8 mouse cellular contexts compared by ENCODE assay signal in genomic region chr4:99930518-99931239, GRCm38 (mm10). TPM values are rescaled to one million over a fixed set of nuclear protein-coding genes. Genes with fewer than 3 reads are reported as not detected.
DNase-seq lines count a peak whose midpoint lies in the region; ATAC-seq lines count a peak whose summit lies in the region.

No protein-coding gene starts in this region.

- no peak for ATAC-seq in heart, embryonic 11.5 days (replicated peaks; ENCODE audit: insufficient number of reproducible peaks, low FRiP score, low TSS enrichment)
- ATAC-seq in liver, embryonic 13.5 days (ENCODE audit: low read depth) = no peak
- ATAC-seq in neural tube, embryonic 14.5 days (ENCODE audit: low read depth) = no peak

- peak overlapping the region; percentile 99 for H3K27ac ChIP-seq in heart, embryonic 11.5 days (ENCODE audit: low read depth, low read length)
- peak overlapping the region; percentile 82; the same call in 1 of the 2 replicates for H3K27ac ChIP-seq in liver, embryonic 13.5 days
- H3K27ac ChIP-seq in neural tube, embryonic 14.5 days (ENCODE audit: low read depth, low read length) = no peak overlapping the region

- H3K4me3 ChIP-seq in heart, embryonic 11.5 days (ENCODE audit: low read depth, low read length) = peak overlapping the region; percentile 61
- peak overlapping the region; percentile 67 for H3K4me3 ChIP-seq in liver, embryonic 13.5 days (replicated peaks)
- H3K4me3 ChIP-seq in neural tube, embryonic 14.5 days (ENCODE audit: low read depth, low read length) = peak overlapping the region; percentile 43; the same call in 1 of the 2 replicates

- no peaks in the 10 kb centered on the region for H3K36me3 ChIP-seq in heart, embryonic 11.5 days (ENCODE audit: control insufficient read depth, insufficient read depth, low read length)
- H3K36me3 ChIP-seq in liver, embryonic 13.5 days = peaks cover 5% of the 10 kb centered on the region; the same call in 1 of the 2 replicates
- no peaks in the 10 kb centered on the region for H3K36me3 ChIP-seq in neural tube, embryonic 14.5 days (ENCODE audit: control insufficient read depth, insufficient read depth, low read length)

- H3K4me1 ChIP-seq in heart, embryonic 11.5 days (ENCODE audit: control insufficient read depth, insufficient read depth, low read length) = peaks cover 17% of the 10 kb centered on the region
- peaks cover 56% of the 10 kb centered on the region for H3K4me1 ChIP-seq in liver, embryonic 13.5 days (replicated peaks)
- no peaks in the 10 kb centered on the region for H3K4me1 ChIP-seq in neural tube, embryonic 14.5 days (ENCODE audit: control insufficient read depth, insufficient read depth, low read length)

- peak overlapping the region; percentile 88 for H3K9ac ChIP-seq in heart, embryonic 11.5 days (ENCODE audit: low read depth, low read length)
- peak overlapping the region; percentile 1; the same call in 1 of the 2 replicates for H3K9ac ChIP-seq in liver, embryonic 13.5 days
- no peak overlapping the region for H3K9ac ChIP-seq in neural tube, embryonic 14.5 days (replicated peaks; ENCODE audit: low read depth, low read length)

- WGBS in heart, embryonic 11.5 days (ENCODE audit: insufficient replicate concordance) = 33% methylated on average over 10 of the region's 10 CpGs
- 51% methylated on average over 10 of the region's 10 CpGs for WGBS in liver, embryonic 13.5 days (ENCODE audit: insufficient replicate concordance)
- WGBS in neural tube, embryonic 14.5 days = 40% methylated on average over 10 of the region's 10 CpGs

- H3K27me3 ChIP-seq in heart, embryonic 11.5 days (ENCODE audit: control insufficient read depth, insufficient read depth, low read length) = no peaks in the 10 kb centered on the region
- H3K27me3 ChIP-seq in liver, embryonic 13.5 days = no peaks in the 10 kb centered on the region
- H3K27me3 ChIP-seq in neural tube, embryonic 14.5 days (ENCODE audit: control insufficient read depth, insufficient read depth, low read length) = no peaks in the 10 kb centered on the region

- no peaks in the 10 kb centered on the region for H3K9me3 ChIP-seq in heart, embryonic 11.5 days (replicated peaks; ENCODE audit: control insufficient read depth, low read length)
- H3K9me3 ChIP-seq in liver, embryonic 13.5 days (replicated peaks) = no peaks in the 10 kb centered on the region
- H3K9me3 ChIP-seq in neural tube, embryonic 14.5 days (ENCODE audit: control insufficient read depth, low read length) = no peaks in the 10 kb centered on the region

- DNase-seq in adrenal gland, postnatal 10 days = peak; percentile 45
- DNase-seq in adrenal gland, adult 18-20 months (ENCODE audit: low spot score in 2 of 2) = no peak
- peak; percentile 33 for DNase-seq in NIH3T3 (ENCODE audit: low read depth)
- DNase-seq in liver, embryonic 13.5 days = no peak
- DNase-seq in embryo, embryonic 10 days (ENCODE audit: low spot score) = no peak
- DNase-seq in ovary, postnatal 10 days (ENCODE audit: low spot score) = no peak

- peak overlapping the region; percentile 82 for H3K4me2 ChIP-seq in heart, embryonic 11.5 days
- H3K4me2 ChIP-seq in liver, embryonic 13.5 days = peak overlapping the region; percentile 86
- H3K4me2 ChIP-seq in neural tube, embryonic 14.5 days (ENCODE audit: low read depth, low read length) = peak overlapping the region; percentile 61

RNA-seq across cellular contexts. Expression of gene Itgb3bp, which starts 1.1 kb away (rescaled TPM):
- total RNA-seq in adrenal gland, postnatal 10 days (2021) = 1 to 10 TPM; 8.4 to 9.0 TPM
- 1 to 10 TPM; 4.9 to 5.9 TPM for total RNA-seq in adrenal gland, adult 18-20 months (2021)
- polyA plus RNA-seq in heart, embryonic 11.5 days (2014; fragmentation: Nextera tagmentation; extraction: Ambion mirVana) = 38.5 and 43.0 TPM in 2 replicates
- 27.8 and 30.4 TPM in 2 replicates for polyA plus RNA-seq in liver, embryonic 13.5 days (2015; fragmentation: Nextera tagmentation; extraction: Ambion mirVana)
- 10.6 and 15.9 TPM in 2 replicates for polyA plus RNA-seq in neural tube, embryonic 14.5 days (2014; fragmentation: Nextera tagmentation; extraction: Ambion mirVana)

RNA-seq across cellular contexts. Expression of gene Pgm1, which starts 1.5 kb away (rescaled TPM):
- total RNA-seq in adrenal gland, postnatal 10 days (2021) = 100 to 1,000 TPM; 137 to 157 TPM
- total RNA-seq in adrenal gland, adult 18-20 months (2021) = 100 to 1,000 TPM in 1 of 2 experiments, 10 to 100 TPM in 1; 93.0 to 106 TPM
- polyA plus RNA-seq in heart, embryonic 11.5 days (2014; fragmentation: Nextera tagmentation; extraction: Ambion mirVana) = 277 and 308 TPM in 2 replicates
- polyA plus RNA-seq in liver, embryonic 13.5 days (2015; fragmentation: Nextera tagmentation; extraction: Ambion mirVana) = 51.1 and 58.7 TPM in 2 replicates
- 77.1 and 86.5 TPM in 2 replicates for polyA plus RNA-seq in neural tube, embryonic 14.5 days (2014; fragmentation: Nextera tagmentation; extraction: Ambion mirVana)

Comparison
In these comparisons a context has a peak if more than half of its experiments do, and no peak if none do; other contexts are left out.
1. DNase-seq: peak in adrenal gland, postnatal 10 days (single experiment) and NIH3T3 (single experiment); none in adrenal gland, adult 18-20 months (0 of 2), liver, embryonic 13.5 days (single experiment), embryo, embryonic 10 days (single experiment) and ovary, postnatal 10 days (single experiment).
2. Peak in every context shown above with its lines, with median percentiles within 50 percentile points of each other: H3K4me2 ChIP-seq and H3K4me3 ChIP-seq.